Mouse (Mus musculus): ENCODE data around the gene C3.

Gene C3

DNA sequence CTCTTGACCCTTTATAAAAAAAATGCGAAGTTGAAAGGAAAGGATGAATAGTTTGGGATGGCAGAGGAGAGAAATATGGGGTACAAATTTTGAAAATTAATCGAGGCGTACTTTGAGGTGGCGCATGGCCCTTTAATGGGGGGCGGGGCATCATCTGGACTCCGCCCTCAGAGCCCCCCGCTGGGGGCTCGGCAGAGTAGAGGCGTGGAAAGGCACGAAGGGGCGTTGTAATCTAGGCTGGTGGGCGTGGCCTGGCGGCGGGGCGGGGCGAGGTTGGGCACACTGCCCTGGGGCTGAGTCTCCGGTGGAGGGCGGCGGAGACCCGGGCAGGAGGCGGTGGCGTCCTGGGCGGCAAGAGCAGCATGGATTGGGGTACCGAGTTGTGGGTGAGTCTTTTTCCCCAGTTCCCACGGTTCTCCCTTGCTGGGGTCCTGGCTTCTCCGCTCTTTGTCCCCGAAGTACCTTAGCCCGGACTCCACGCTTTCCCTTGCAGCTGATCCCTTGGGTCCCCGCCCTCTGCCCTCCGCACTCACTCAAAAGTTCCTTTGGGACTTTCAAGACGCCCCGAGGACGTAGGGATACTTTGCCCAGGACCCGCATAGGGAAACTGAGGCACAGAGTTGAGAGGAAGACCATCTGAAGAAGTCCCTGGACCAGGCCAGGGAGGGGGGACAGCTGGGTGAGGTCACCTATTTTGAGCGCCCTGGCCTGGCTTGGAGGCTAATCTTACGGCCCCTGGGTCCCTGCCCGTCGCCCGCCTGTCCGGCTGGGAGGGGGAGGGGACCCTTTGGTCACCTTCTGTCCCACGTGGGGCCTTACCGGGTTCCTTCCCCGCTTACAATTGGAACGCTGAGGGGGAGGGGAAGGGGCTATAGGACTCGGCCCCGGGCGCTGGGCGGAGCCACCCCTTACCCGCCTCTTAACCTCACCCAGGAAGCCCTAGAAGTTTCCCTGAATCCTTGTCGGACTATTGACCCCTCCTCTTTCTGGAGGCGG is 21.5 kb upstream of the C3 start, which contains the start of gene Trip10:
Trip10 (plus strand) TSS at position 270 of the 996 bp plus-strand sequence.
- DNase-seq (ENCODE audit: low spot score), result peak; percentile 99

DNA sequence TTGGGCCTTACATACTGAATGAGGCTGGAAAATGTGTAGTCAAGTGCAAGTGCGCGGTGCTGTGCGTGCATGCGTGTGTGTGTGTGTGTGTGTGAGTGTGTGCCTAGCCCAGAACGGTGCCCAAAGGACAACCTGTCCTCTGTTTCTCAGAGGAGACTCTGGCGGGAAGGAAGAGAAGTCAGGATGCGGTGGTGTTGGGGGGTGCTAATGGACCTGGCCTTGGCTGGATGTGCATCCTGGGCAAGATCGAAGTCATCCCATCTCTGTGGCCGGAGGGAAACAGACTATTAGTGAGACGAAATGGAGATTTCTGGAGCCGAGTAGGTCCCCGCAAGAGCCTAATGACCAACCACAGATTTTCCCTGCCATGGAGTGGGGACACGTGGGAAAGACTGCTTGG is 20.8 kb upstream of the C3 start:
- DNase-seq (ENCODE audit: low spot score), result peak; percentile 18

DNA sequence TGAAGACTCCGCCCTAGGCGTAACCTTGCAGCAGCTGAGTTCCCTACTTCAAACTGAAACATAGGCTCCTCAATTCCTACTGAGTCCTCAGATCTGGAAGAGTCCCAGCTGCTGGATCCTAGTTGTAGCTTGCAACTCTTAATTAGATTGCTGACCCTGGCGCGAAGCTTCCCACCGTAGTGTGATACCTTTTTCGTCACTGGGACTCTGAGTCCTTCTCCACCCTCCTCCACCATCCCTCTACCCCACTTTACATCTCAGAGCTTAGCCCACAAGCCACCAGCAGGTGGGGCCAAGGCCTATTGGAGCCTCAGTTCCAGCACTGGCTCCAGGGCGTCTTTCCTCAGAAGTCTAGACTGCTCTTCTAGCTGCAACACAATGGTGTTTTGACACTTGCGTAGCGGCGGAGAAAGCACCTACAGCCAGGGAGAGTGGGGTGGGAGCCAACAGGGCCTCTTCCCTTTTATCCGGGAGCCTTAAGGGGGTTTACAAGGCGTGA is 20.3 kb upstream of the C3 start, which contains the start of gene Gpr108:
Gpr108 (minus strand) TSS at position 246 of the 499 bp plus-strand sequence.
- peak; percentile 84 for DNase-seq (ENCODE audit: low spot score)

DNA sequence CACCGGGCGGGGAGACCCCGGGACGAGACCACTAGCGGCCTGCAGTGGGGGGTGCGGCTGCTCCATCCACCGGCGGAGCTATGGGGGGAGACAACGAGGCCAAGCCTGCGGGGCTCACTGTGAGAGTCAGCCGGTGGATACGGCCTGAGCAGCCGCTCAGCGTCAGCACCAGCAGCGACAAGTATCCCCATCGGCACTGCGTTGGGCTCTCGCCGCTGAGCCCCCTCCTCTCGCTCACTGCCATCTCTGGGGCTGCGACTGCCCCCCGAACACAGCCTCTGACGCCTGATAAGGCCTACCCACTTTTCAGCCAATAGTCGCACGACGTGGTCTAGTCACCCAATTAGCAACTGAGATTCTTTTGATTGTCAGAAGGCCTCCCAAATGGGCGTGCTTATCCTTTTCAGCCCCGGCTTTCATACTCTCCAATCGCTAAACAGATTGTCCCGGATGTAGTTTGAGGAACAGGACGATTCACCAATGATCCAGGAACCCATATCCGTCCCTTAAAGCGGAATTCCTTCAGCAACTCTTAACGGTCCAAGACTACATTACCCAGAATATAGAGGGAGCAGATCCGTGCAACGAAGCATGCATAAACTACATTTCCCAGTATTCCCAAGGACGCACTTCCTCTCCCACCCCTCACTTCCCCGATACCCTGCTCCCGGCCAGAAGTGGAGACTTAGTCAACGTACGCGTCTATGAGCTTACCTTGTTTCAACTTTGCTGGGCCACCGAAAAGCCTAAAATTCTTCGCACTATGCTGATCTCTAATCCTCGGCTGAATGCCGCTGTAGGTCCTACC is 19.7 kb upstream of the C3 start:
- DNase-seq (ENCODE audit: low spot score), result peak; percentile 84

DNA sequence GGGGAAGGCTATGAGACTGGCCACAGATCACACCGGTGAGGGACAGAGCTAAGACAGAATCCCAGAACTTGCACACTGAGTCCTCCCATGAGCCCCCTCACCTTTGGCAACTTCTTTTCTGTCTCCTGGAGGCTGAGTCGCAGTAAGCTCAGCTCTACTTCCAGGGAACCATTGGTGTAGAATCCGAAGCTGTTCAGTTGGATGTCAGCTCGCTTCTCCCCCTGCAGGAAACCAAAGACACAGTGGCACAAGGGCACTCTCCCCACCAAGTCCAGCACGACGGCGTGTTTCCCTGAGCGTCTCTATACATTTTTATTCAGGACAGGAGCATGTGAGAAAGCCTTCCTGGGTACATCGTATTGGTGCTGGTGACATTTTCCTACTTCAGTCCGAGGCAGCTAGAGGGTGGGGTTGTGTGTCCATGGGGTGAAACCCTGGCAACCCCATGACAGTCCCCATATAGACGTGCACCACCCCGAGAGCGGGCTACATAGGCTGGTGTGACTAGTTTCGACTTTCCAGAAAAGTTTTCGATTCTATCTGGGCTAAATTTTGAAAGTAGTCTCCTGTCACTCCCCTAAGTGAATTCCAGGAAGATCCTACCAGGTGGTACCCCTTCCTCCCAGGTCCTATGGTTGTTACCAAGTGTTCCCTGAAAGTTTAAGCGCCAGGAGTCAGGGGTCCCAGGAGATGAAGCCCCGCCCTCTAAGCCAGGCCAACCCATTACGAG is 18.9 kb upstream of the C3 start:
- DNase-seq (ENCODE audit: low spot score), result no peak

DNA sequence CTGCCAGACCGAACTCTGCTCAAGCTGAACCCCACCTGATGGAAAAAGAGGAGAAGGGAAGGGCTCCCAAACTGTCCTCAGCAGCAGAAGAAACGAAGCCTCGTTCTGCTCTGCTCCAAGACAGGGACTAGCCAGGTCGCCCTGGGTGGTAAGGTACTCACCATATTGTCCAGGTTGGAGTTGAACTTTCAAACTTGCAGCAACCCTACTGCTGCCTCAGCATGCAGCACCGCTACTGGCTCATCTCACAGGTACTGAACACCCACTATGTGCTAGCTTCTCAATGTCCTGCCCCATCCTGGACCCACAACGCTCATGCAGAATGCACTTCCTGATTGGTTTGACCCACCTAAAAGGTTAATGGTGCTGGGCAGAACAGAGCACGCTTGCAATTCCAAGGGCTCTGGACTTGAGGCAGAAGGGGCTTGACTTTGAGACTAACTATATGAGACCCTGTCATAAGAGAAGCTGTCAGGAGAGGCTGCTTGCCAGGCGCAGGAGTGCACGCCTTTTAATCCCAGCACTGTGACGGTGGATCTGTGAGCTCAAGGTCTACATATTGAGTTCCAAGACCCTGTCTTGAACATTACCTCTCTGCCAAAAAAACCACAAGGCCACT is 17.5 kb upstream of the C3 start:
- DNase-seq (ENCODE audit: low spot score), result no peak

DNA sequence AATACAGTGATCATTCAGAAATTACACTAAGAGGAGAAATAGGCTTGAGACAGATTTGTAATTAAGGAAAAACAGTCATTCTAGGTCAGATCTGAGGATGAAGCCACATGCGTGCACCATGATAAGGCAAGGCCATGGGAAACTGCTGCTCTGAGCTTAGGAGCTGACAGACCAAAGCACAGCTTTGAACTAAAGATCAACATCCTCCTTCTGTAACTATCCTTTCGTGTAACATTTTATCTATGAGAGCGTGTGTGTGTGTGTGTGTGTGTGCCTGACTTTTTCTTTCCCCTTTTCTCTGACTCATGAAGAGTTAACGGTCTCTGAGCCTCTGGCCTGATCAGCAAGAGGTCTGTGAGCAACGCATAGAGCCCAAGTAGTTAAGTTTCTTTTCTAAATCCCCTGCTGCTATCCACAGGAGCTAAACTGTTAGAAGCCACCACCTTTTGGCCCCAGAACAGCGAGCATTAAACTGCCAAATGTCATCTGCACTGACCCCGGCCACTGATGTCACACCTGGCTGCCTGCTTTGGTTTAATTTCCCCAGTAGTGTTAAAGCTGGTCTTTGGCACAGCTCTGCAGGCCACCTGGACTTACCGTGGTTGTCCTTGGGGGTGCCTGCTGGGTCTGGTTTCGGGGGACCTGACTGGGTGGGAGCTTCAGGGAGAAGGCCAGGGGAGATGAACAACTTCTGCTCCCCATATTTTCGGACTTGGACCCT is 15.9 kb upstream of the C3 start:
- DNase-seq (ENCODE audit: low spot score), result no peak

DNA sequence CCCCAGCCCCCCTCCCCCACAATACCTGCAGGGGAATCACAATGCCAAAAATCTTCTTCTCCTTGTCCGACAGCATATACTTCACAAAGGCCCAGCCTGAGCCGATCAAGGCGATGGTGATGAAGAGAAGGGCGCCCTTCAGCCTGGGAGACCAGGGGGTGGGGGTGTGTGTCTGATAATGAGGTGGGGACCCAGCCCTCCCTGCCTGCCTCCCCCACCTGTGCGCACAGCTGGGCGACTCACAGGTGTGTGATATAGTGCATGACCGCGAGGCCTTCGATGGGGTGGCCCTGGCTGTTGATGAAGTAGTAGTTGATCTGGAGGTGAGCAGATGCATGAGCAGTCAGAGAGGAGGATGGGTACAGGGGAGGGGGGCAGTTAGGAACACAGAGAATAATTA is 9.2 kb upstream of the C3 start:
- no peak for DNase-seq (ENCODE audit: low spot score)

DNA sequence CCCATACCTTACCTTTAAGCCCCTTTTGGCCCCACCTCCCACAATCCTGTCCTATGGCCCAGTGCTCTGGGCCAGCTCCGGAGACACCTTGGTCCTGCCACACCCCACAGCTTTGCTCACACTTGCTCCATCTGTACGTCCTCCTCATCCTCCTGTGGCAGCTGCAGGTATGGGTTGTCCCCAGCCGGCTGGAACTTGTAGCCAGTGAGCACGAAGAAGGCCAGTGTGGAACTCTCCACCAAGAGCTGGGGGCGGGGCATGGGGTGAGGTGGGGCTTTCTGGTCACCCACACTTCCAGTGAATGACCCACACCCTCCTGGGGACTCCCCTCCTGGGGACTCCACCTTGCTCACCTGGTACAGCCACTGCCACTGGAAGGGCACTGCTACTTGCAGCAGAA is 7.9 kb upstream of the C3 start:
- DNase-seq (ENCODE audit: low spot score), result no peak

DNA sequence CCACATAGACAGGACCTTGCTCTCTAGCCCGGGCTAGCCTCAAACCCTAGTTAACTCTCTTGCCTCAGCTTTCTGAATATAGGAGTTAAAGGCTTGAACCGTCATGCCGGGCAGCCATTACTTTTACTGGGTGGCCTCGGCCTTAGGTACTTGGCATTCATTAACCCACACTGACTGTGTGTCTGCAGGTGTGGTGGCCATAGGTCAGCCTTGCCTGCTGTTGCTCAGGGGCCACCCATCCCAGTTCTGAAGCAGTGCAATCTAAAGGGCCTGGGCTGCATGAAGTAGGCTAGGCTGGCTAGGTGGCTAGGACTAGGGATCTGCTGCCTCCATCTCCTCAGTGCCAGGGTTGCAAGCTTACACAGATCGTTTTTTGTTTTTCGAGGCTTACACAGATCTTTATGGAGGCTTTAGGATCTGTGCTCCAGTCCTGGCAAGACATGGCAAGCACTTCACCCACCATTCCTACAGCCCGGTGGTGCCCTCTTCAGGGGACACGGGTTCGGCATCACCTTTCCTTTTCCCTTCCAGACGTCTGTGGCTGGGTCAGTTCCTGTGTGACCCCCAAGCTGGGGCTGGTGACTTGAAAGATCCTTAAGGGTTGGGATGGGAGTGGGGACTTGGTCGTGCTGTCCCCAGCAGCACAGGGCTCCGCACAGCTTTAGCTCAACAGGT is 6.5 kb upstream of the C3 start:
- DNase-seq (ENCODE audit: low spot score), result peak; percentile 4

DNA sequence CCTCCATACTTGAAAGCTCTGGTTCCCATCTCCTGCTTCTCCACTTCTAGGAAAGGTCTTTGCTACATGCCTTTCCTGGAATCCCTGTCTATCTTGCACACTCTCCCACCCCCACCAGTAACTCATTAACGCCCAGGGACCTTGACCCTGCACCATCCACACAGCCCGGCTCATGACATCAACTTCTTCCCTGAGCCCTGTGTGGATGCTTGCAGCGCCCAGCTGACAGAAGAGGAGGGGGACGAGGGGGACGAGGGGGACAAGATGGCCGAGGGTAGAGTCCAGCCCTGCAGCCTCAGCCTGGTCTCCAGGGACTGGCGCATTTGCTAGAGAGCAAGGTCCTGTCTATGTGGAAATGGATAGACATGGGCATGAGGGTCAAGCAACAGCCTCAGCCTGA is 5.1 kb upstream of the C3 start:
- no peak for DNase-seq (ENCODE audit: low spot score)

DNA sequence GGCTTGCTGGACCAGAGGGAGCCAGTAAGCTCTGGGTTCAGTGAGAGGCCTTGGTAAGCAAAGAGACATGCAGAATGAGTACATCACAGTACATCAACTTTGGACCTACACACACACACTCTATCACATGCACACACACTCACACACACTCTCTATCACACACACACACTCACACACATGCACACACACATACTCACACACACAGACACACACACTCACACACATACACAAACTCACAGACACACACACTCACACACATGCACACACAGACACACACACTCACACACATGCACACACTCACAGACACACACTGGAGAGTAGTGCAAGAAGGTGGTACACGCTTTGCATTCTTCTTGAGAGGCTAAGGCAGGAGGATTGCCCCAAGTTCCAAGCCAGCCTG is 4.3 kb upstream of the C3 start:
- no peak for DNase-seq (ENCODE audit: low spot score)

DNA sequence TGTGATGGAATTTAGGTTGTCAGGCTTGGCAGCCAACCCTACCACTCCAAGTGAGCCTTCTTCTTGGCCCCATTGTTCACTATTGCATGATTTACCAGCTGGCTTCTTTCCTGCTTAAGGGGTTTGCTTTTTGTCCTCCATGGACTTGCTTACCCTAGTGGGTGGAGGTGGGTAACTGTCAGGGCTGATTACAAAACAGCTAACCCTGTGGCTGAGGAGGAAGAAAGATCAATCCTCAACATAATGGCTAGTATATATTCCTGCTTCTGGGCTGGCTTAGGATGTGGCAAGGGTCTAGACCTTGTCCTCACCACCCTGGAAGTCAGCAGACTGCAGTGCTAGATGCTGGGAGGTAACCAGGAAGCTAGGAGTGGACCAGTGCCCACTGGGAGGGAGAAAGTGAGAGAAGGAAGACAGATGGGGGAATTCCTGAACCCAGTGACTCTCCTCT is 3.4 kb upstream of the C3 start:
- peak; percentile 27 for DNase-seq (ENCODE audit: low spot score)

DNA sequence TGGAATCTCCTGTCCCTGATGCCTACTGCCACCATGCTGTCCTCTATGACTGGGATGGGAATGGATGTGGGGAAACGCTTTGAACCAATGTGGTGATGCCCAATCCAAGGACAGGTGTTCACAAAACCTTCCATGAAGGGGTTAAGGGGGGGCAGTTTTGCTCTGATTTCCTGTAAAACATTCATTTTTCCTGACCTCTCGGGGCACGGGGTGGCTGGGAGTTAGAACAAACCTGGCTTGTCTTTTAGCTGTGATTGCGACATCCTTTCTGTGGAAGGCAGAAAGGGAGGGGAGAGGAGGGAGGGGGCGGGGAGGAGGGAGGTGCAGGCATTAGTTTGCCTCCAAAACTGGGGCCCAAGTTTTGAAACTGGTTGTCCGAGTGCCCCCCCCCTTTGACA is 2.8 kb upstream of the C3 start:
- DNase-seq (ENCODE audit: low spot score), result no peak

DNA sequence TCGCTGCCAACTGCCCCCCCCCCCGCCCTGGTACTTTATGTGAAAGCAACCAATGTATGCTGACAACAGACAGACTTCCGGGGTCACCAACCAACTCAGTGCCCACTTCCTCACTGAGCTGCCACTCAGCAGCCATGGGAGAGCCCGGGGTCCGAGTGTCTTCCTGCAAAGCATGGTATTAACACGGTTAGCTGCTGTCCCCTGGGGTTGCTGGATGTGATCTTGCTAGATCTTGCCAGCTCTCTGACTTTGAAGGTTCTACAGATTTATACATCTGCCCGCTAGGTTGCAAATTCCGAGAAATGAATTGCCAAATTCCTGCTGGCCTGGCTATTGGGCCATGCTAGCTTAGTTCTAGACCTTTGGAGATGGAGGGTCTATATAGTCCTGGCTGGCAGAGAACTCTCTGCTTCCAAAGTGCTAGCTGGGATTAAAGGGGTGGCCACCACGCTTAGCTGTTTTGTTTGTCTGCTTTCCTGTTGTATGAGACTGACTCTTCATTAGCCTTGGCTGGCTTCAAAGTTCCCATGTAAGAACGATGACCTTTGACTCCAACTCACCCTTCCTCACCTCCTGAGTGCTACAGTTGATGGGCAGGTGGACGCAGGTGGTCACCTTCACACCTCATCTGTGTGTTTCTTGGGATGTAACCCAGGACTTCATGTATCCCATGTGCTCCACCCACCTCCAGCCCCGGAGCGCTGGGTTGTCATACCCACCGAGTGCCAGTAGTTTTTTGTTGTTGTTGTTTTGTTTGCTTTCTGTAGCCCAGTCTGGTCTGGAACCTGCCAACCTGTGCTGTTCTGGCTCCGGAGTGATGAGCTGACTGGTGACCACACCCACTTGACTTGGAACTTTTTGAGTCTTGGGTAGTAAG is 2.2 kb upstream of the C3 start:
- no peak for DNase-seq (ENCODE audit: low spot score)

DNA sequence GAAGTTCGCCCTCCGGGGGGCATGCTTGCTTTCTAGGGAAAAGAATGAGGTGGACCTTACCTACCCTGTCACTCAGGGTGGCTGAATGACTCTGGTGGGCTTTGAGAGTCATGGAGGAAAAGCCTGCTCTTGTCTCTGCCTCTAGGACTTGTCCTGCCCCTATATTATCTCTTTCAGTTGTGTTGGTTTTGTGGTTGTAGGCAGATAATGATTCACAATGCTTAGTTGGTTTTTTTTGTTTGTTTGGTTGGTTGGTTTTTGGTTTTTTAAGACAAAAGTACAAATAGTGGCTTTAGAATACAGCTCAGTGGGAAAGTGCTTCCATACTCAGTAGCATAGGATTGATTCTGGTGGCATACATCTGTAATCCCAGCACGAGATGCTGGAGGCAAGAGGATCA is 937 bp upstream of the C3 start:
- no peak for DNase-seq (ENCODE audit: low spot score)

DNA sequence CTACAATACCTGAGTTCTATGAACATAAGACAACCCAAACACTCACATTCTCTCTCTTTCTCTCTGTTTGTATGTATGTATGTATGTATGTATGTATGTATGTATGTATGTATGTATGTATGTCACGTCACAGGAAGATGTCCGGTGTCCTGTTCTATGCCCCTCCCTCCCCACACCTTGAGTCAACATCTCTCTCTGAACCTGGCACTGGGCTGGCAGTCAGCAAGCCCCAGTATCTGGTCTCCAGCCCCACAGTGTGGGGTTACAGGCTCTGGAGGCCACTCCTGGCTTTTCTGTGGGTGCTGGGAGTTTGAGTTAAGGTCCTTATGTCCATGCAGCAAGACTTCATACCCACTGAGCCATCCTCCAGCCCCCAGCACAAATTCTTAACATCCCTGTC is 468 bp downstream of the C3 start:
- no peak for DNase-seq (ENCODE audit: low spot score)

DNA sequence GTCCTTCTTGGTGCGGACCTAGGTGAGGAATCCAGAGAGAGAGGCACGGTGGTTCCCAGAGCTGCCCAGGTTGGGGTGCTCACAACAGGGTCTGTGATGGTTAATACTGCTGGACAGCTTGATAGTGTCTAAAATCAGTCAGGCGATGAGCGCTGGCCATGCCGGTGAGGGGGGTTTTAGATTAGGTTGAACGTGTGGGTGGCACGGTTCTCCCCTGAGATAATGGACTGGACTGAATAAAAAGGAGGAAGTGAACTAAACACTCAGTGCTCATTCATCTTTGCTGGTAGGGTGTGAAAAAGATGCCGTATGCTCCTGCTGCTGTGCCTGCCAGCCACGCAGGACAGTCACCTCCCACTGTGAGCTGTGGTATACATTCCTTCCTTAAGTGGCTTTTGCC is 4.6 kb downstream of the C3 start:
- no peak for DNase-seq (ENCODE audit: low spot score)

DNA sequence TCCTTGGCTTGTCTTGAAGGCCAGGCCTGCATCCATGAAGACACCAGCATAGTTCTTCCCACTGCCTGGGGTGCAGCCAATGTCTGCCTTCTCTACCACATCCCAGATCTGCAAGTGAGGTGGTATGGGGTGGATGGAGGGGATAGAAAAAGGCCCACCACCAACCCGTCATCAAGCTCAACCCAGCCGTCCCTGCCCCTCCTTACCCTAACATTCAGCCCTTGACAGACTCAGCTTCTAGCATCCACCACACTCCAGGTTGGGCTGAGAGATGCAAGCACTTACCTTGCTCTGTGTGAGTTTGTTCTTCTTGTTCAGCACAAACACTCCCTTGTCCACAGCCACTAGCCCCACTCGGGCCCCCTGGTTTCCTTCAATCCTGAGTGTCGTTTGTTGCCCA is 6.0 kb downstream of the C3 start:
- DNase-seq (ENCODE audit: low spot score), result no peak
